Mouse (Mus musculus) gonadal fat pad, adult 2 months (tissue): ENCODE results near the gene Atrx. TPM values are rescaled to one million over a fixed set of nuclear protein-coding genes. Genes with fewer than 3 reads are reported as not detected.
"Not testable (repeated sequence)": the region's sequence is repeated elsewhere in the genome, so short reads cannot be mapped to it uniquely, and the experiment has no call there.

ENCODE experiments used
- DNase-seq: peaks from one replicate; pipeline ENCODE4 v3.0.0-alpha.2; 2012; ENCODE audit warnings: low read depth
- polyA plus RNA-seq: library from polyadenylated mRNA; depleted of rRNA; stranded (reverse); fragments of >200 nt; gene quantifications from 2 replicates; pipeline ENCODE4 v1.2.3, GENCODE M21; 2012; rRNA removed

Atrx gene
- 28.5 and 36.7 TPM in 2 replicates for polyA plus RNA-seq

GRCm38 (mm10) chrX:105928861-105929477 is at the start of gene Atrx:
TSS of gene Atrx (minus strand) at chrX:105929403.
- no peak for DNase-seq

- DNase-seq, result not testable (repeated sequence)
These were observed 27.9 kb upstream of the Atrx start for GRCm38 (mm10) chrX:105957091-105957490.

- no peak for DNase-seq
These were observed 24.8 kb upstream of the Atrx start for GRCm38 (mm10) chrX:105953999-105954398.

DNA sequence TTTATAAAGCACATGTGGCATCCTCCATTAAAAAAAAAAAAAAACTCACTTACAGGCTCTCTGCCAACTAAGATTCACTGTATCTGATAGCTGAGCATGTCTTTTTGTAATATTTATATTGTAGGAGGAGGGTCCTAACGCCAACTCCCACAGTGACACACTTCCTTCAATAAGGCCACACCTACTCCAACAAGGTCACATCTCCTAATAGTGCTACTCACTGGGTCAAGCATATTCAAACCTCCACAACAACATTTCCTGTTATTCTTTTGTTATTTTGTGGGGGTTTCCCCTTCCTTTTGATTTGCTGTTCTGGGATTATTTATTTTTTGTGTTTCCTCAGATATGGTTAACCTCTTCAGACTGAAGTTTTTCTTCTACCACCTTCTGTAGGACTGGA is 17.2 kb upstream of the Atrx start:
- no peak for DNase-seq

GRCm38 (mm10) chrX:105939245-105939644 is 10.0 kb upstream of the Atrx start:
- no peak for DNase-seq

DNA sequence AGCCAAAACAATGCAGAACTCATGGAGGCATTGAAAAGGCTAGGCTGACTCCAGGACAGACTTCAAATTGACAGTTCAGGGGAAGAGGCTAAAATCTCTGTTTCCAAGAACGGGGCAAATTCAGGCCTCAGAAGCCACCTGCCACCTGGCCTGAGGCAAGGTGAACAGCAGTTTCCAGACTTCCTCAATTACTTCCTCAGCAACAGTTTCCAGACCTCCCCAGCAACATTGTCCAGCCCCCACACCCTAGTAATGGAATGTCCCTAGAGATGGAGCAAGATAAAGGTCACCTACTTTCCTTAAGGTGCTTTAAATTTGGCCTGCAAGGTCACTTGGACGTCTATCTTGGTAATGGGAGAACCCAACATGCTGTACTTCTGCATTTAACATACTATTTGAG is 8.5 kb upstream of the Atrx start:
- DNase-seq, result no peak

DNA sequence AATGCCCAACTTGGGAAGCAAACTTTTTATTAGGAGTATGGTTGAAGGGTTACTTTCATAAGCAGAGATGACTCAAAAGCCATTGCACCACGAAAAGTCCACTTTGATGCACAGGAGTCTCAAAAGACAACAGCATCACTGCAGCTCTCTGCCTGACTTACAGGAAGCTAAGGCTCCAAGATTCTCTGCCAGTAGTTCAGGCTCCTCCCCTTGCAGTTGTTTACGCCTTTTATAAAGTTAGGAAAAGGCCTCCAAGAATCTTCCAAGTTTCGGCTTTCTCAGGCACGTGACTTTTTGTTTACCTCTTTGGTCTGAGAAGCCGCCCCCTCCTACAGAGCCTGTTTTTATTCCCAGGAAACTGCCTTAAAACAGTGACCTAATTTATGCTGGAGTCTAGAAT is 5.1 kb upstream of the Atrx start:
- DNase-seq, result no peak

GRCm38 (mm10) chrX:105929478-105930038 is 355 bp upstream of the Atrx start:
- DNase-seq, result no peak

DNA sequence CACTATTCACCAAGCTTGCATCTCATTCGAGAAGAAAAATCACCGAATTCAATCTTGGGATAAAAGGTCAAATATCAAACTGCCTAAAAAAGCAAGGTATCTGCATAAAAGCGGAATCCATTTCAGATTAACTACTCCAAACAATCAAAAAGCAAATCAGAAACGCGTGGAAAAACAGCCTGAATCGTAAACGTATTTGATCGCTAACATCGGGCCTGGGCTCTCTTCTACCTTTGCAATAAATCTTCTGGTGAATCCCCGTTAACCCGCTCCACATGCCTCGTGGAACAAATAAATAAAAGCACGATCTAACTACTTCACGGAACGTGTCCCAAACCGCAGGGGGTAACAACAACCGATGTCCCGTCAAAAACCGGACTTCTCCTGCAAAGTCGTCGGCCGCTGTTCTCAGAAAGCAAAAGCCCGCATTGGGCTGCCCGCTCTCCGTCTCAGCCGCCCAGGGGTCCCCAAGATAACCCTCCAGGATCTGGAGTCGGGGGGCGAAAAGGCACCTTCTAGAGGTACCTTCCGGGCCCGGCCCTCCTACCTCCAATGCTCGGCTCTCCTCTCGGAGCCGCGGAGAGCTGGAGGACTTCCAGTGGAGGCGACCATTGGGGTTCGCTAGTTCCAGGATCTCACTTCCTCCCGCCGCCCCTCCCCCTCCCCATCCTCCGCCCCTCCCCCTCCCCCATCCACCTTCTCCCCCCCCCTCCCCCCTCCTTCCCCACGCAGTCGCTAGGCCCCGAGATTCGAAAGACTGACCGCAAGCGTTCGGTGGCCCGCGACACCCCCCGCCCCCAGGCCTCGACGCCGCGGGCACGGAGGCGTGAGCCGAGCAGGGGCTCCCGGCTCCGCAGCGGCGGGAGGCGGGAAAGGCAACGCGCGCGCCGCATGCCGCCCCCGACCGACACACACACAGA is 1.0 kb downstream of the Atrx start:
- no peak for DNase-seq

- DNase-seq, result no peak
These were observed 3.0 kb downstream of the Atrx start for GRCm38 (mm10) chrX:105926121-105926735.

GRCm38 (mm10) chrX:105924326-105925070 is 4.7 kb downstream of the Atrx start:
- DNase-seq, result no peak

DNA sequence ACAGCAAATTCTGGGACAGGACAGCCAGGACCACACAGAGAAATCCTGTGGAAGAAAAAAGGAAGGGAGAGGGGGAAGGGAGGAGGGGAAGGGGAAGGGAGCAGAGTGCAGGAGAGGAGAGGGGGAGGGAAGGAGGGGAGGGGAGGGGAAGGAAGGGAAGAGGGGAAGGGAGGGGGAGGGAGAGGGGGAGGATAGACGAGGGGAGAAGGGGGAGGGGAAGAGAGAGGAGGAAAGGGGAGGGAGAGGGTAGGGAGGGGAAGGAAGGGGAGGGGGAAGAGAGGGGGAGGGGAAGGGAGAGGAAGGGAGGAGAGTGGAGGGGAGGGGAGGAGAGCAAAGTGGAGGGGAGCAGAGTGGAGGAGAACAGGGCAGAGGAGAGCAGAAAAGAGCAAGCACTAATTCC is 5.3 kb downstream of the Atrx start:
- DNase-seq, result no peak

GRCm38 (mm10) chrX:105922986-105923385 is 6.2 kb downstream of the Atrx start:
- not testable (repeated sequence) for DNase-seq

- no peak for DNase-seq
These were observed 7.8 kb downstream of the Atrx start for GRCm38 (mm10) chrX:105921421-105921820.

- no peak for DNase-seq
These were observed 17.5 kb downstream of the Atrx start for GRCm38 (mm10) chrX:105911728-105912127.

DNA sequence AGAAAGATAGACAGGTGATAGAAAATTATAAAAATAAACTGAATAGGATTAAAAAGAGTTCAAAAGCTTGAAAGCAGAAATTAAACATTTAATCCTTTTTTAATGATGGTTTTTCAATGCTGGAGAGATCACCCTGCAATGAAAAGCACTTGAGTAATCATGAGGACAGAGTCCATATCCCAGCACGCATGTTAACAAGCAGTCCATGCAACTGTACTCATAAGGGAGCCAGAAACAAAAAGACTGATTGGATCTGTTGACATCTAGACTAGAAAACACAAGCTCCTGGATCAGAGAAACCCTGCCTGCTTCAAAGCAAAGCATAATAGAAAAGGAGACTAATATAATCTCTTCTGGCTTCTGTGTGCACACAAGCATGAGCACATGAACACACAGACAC is 27.6 kb downstream of the Atrx start:
- no peak for DNase-seq

DNA sequence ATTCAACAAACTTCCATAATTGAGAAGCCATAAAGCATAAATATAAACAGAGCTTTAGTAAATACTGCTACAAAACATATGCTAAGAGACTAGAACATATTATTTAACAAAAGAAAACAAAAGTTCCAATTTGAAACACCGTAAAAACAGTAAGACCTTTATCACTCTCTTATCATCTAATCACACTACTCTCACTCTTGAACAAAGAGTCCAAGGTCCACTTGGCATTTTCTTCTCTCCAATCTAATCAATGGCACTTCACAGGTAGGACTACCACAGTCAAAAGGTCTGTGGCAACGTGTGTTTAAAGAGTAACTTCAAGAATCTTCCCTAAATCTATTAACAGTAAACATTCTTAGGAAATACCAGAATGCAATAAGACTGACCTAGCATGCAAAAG is 42.3 kb downstream of the Atrx start:
- no peak for DNase-seq

- no peak for DNase-seq
These were observed 64.8 kb downstream of the Atrx start for GRCm38 (mm10) chrX:105864367-105864766.

DNA sequence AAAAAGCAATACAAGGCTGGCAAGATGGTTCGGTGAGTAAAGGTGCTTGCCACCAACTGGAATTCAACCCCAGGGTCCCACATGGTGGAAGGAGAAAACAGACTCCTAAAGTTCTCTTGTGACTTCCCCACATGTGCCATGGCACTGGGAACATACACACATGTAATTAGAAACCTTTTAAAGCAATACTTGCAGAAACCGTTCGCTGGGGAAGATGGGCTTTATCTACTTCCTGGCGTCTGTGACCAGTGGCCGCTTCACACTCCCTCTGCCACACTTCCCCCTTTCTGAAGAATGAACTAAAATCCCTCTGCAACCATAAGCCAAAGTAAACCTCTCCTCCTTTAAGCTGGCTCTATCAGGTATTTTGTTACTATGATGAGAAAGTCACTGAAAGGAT is 104.7 kb downstream of the Atrx start:
- DNase-seq, result no peak

GRCm38 (mm10) chrX:105794806-105795403 is 134.3 kb downstream of the Atrx start:
- no peak for DNase-seq

DNA sequence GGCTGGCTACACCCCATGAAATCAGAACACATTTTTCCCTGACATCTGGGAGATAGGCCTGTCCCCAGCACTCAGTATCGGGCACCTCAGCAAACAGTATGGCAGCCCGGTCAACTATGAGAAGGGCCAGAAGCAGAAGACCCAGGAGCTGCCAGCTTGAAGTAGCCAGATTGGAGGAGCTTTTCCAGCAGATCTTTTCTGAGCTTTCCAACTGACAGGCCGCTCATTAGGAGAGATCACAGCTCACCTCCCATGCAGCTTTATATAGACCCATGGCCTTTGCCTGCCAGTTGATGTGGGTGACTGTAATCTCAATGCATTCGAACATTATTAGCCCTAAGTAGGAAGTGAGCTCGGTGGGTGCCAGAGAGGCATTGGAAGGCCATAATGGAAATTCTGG is 155.9 kb downstream of the Atrx start:
- DNase-seq, result no peak
